Mouse (Mus musculus) testis, adult 2 months (tissue): ENCODE measurements around the gene Psen2.

Source experiments
- CTCF ChIP-seq: fragments of 200-500 bp; IDR thresholded peaks from 2 replicates; pipeline ENCODE4 v1.5.1; 2012; ENCODE audit warnings: low read depth, mild to moderate bottlenecking, inconsistent platforms, low read length, moderate library complexity; ENCODE audit not compliant: control insufficient read depth, insufficient read depth, insufficient replicate concordance
- POLR2A ChIP-seq: fragments of 200-500 bp; IDR thresholded peaks from 2 replicates; pipeline ENCODE4 v1.6.1; 2012; ENCODE audit warnings: low read depth, mild to moderate bottlenecking, inconsistent platforms, low read length, moderate library complexity; ENCODE audit not compliant: control insufficient read depth

DNA sequence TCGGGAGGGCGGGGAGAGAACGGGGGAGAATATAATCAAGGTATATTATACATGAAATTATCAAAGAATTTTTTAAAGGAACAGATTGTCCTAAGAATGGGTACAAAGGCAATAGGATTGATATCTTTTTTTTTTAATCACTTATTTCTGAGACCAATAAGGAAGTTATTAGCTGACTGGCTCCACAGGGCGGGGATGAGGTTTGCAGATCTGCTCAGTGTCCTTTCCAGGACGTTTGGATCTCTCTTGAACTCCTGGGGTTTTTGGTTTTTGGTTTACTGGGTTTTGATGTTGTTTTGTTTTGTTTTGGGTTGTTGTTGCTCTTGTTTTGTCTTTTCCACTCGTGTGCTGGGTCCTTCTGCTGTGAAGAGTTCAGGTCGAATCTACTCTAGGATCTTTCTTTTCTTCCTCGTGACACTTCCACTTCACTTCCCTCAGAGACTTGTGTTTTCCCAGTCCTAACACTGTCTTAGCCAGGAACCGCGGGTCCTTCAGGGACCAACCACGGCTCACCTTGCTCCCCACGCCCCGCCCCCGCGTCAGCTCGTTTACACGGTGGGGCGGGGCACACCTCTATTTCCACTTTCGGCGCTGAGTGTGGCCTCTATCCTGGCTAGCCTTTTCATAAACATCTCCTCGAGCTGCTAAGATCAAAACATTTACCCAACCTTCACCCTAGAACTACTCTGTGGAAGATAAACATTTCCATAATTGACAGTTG, 37.6 kb downstream of the Psen2 start:
- no peak for TF ChIP-seq CTCF
- TF ChIP-seq POLR2A, result no peak
